Mouse (Mus musculus) T-helper 2 cell (primary cell): ENCODE results near the gene Setd5.

Source experiments
- in situ Hi-C: fragments of 300-600 bp; cut with MboI, MseI; formaldehyde crosslinking; loops from one replicate; pipeline ENCODE4 v1.15.1; 2025; ENCODE audit warnings: high pct_unique_total_duplicates

Setd5 gene

DNA sequence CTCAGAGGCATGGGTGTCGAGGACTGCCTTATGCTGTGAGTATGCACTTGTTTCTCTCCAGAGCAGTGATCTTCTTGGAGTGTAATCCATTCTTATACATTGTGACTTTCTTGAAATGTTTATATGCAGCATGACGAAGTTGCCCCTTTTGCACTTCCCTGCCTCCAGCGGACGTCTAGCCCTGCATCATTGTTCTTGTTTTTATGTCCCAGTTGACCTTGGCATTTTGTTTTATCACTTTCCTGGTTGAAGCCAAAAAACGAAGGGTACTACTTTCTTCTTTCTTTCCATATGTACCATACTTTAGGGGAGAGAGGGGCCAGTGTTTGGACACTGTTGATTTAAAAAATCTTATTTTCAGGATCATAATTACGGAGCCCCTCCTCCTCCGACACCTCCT, 32.8 kb downstream of the Setd5 start:
- in situ Hi-C loops = loop anchor here (5.0 kb wide), 1 partner anchor 48 kb away; no protein-coding TSS in a partner anchor

DNA sequence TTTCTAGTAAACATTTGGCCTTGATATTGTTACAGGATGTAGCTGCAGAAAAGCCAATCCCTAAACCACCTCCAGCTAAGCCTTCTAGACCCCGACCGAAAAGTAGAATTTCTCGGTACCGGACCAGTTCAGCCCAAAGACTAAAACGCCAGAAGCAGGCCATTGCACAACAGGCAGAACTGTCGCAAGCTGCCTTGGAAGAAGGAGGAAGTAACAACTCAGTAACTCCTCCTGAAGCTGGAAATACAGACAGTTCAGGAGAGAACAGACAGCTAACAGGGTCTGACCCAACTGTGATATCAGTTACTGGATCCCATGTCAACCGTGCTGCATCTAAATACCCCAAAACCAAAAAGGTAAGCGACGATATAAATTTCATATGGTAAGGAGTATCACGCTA, 43.6 kb downstream of the Setd5 start:
- in situ Hi-C loops = no loop called here

DNA sequence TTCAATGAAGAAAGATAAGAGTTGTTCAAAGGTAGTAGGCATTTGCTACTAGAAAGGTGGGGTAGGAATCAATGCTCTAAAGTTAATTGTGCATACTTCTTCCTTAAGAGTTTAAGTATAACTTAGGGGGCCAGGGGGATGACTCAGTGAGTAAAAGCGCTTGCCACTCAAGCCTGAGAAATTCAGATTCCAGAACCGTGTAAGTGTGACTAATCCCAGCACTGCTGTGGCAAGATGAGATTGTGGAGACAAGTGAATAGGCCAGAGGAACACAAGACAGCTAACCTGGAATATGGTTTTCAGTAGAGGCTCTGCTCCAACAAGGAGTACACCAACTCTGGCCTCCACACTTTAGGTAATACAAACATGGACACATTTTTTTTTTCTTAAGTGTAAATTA, 56.2 kb downstream of the Setd5 start:
- in situ Hi-C loops = loop anchor here (25.0 kb wide), 1 partner anchor 429 kb away; no protein-coding TSS in a partner anchor

DNA sequence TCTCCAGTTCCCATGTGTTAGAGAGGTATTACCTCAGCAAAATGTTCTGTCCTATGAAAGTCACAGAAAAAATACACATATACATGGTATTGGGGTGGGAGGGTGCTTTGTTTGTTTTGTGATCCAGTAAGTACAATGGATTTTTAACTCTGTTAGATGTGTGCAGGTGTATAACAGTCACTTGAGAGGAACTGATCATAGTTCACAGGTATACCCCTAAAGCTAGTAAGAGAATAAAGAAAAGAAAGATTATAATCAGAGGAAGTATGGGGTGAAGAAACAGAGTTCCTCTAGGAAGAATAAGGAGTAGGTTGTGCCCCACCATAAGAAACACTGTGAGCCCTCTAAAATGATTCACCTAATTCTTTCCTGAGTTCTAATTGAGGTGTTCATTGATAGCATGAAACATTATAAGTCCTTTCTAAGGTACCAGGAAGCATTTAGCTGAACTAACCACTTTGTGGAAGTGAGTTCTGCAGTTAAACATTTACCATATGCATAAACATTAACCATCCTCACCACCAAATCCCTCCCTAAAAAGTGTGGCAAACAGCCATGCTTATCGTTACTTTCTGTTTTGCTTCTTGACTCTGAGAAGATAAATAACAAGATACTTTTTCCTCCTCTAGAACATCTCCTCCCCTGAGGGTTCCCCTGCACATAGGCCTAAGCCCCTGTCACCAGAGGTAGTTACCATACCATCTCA, 64.4 kb downstream of the Setd5 start:
- in situ Hi-C loops = loop anchor here (25.0 kb wide), 1 partner anchor 421 kb away; no protein-coding TSS in a partner anchor

DNA sequence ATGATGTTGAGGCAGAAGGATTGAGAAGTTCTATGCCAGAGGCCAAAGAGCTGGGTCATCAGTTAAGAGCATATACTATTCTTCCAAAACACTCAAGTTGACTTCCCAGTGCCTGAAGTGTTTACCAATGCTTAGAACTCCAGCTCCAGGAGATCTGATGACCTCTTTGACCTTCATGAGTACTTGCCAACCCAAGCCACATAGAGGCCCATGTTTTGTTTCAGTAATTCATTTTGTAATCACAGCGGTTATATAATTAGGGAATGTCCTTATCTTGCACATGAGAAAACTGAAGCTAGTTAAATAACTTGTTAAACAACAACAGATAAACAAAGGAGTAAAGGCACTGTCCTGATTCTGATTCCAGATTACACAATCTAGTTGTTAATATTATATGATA, 67.6 kb downstream of the Setd5 start:
- in situ Hi-C loops = loop anchor here (25.0 kb wide), 1 partner anchor 418 kb away; no protein-coding TSS in a partner anchor

DNA sequence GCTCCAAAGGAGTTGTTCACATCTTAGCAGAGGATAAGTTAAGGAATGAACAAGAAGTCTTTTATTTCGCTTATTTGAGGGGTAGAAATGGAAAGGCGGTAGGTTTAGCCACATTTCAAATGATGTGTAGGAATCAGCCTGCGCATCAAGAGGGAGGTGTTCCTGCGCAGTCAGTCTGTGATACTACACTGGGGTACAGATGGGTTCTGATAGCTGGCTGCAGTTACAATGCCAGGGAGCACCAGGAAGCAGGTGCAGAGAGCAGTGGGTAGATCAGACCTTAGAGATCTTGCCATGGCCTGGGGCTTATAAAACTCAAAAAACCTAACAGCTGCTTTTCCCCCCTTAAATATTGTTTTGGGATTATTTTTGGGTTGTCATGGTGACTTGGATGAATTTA, 68.1 kb downstream of the Setd5 start:
- in situ Hi-C loops = loop anchor here (25.0 kb wide), 1 partner anchor 417 kb away; no protein-coding TSS in a partner anchor

DNA sequence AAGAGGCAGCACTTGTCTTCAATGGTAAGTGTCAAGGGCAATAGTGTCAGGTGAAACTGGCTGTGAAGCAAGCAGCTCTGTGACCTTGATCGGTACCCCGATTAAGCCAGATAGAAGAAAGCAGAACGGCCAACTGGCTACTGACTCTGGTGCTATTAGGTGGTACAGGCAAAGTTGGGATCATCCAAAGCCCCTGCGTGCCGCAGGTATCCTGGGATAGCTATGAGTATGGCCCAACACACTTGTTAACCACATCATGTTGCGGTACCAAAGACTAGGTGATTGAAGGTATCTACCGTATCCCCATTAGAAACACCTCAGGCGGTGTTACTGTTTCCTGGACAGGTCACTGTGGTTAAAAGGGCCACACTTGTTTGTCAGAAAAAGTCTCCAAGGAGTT, 76.9 kb downstream of the Setd5 start:
- in situ Hi-C loops = no loop called here

DNA sequence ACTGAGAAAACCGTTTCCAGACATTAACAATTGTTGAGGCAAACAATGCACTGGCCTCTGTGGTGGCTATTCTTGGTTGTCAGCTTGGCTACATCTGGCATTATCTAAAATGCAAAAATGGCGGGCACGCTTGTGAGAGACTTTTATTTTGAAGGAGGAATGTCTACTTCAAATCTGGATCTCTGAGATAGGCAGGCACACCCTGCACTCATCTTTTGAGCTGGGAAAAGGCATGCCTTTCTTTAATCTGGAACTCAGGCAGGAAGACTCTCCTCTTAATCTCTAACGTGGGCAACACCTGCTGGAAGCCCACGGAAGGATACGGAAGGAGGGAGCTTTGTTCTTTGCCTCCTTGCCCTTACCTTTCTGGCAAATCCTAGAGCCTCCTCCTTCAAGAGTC, 77.7 kb downstream of the Setd5 start:
- in situ Hi-C loops = no loop called here

DNA sequence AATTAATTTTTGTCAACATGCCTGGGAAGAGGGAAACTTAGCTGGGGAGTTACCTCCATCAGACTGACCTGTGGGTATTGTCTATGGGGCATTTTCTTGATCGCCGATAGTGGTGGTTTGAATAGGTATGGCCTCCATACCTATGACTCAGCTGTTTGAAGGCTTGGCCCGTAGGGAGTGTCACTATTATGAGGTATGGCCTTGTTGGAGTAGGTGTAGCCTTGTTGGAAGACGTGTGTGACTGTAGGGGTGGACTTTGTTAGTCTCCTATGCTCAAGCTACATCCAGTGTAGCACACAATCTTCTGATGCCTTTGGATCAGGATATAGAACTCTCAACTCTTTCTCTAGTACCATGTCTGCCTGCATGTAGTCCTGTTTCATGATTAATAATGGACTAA, 78.9 kb downstream of the Setd5 start:
- in situ Hi-C loops = no loop called here

DNA sequence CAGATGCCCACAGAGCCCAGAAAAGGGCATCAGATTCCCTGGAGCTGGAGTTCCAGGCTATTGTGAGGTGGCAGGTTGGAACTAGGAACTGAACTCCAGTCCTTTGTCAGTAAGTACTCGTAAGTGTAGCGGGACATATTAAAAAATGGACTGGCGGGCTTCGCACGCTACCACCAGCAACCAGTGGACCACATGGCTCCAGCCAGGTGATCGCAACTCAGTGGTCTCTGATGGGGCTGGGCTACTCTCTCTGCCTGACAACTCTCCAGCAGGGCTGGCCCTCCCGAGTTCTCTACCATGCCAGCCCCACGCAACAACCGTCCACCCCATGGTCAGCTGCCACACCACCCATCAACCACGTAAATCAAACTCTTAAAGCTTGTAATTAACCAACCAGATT, 82.9 kb downstream of the Setd5 start:
- in situ Hi-C loops = no loop called here

DNA sequence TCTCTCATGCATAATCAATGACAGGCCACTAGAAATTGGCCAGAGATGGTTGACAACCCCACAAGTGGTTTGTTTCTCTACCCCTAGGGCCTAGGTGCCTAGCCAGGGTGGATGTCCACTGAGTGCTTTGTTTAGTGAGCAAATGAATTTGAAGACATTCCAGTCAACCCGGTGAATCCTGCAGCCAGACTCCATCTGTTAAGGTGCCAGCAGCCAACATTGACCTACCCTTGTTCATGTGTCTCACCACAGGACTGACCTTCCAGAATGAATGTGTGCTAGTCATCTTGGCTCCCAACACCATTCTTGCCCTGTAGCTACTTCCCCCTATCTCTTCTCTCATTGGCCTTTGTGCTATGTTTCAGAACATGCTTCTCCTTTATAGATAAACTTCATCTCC, 84.8 kb downstream of the Setd5 start:
- in situ Hi-C loops = no loop called here

DNA sequence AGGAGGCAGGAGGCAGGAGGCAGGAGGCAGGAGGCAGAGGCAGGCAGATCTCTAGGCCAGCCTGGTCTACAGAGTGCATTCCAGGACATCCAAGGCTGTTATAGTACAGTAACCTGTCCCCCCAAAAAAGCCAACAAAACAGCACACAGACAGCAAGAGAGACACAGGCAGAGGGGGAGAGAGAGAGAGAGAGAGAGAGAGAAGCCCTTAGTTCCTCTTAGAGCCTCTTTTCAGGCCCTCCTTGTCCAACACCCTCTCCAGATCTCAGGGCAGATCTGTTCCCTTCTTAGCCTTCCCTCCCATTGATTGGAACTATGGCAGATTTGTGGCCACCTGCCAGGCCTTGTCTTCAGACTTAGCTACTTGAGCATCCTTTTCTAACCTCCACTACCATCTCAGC, 86.3 kb downstream of the Setd5 start:
- in situ Hi-C loops = no loop called here

DNA sequence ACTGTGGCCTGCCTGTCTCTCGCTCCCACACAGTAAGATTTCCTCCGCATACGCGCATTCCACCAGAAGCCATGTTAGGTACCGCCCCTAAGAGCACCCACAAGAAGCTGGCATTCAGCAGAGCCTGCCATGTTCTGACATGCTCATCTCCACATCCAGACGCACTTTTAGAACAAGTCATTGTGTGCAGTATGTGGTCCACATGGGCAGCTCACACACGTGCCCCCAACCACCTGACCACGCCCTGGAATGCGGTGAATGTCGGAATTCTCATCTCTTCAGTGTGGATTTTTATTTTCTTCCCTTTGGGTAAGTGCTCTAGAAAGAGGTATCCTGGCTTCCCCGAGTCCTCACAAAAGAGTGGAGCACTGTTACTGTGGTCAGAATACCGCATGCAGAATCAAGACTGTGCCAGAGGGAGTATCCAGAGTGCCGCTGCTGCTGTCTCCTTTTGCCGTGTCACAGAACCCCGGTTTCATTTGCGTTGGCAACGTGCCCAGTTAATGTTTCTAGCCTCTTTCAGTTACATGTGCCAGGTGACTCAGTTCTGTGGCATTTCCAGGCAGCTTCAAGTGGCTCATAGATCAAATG, 89.6 kb downstream of the Setd5 start:
- in situ Hi-C loops = no loop called here

DNA sequence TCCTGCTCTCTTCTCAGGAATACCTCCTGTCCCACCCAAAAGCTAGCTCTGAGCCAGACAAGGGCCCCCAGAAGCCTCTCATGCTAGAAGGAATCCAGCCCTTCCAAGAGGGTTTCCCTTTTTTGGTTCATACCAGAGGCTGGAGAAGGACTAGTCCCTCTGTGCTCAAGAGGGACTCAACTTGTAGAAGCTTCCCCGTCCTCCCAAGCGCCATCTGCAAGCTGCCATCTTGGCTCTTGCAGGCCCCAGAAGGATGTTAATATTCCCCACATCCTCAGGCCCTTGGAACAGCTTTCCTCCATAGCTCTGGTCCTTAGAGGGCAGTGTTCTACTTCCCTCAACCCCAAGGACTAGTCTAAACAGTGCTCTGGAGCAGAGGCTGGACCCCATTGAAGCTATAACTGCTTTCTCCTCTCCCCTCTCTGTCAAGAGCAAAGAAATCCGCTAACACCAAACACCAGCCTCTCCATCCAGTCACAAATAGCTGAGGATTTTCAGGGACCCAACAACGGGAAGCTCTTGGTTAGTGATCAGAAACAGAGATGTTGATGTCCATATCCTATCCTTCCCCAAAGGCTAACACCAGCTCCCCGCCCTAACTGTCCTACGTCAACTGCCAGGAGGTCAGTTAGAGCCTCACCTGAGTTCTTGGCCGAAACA, 91.3 kb downstream of the Setd5 start:
- in situ Hi-C loops = no loop called here

DNA sequence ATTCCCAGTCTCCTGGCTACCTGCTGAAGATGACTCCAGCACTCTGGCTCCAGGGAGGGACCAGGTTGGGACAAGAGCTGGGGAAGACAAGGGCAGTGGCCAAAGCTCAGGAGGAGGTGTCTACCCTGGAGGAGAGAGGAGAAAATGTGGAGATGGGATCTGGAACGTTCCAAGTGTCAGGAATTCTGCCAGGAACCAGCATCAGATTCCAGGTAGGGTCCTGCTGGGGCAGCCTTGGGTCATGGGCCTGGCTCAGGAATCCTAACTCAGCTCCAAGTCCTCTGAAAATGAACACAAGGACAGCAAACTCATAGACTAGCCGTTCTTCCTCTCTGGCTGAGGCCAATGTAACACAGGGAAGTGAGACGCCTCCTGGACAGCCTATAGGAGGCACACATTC, 92.7 kb downstream of the Setd5 start:
- in situ Hi-C loops = no loop called here

DNA sequence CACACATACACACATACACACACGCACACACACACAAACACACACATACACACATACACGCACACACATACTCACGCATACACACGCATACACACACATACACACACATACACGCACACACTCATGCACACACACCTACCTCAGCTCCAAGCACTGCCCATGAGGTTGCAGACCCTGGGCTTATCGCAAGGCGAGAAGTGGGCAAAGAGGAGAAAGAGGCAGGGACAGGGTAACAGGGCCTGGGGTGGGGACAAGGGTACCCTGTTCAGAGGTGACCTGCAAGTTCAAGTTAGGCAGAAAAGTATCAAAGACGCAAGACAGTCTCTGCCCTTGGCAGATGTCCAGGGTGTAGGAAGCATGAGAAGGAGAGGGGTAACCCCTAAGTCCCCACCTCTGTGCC, 93.5 kb downstream of the Setd5 start:
- in situ Hi-C loops = no loop called here

DNA sequence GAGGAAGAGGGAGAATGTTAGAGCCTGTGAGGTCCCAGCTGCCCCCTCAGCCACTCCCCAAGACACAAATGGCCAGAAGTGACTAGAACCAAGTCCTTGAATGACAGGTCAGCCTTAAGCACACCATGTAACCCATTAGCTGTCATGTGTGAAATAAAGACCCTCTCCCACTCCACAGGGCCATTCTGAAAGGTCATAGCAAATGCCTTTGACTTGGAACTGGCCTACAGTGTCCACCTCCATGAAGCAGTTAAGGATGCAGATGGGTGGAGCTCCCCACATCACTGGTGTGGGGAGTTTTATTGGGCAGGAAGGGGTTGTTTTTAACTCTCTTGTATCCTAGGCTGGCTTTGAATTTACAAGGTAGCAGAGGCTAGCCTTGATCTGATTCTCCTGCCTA, 94.8 kb downstream of the Setd5 start:
- in situ Hi-C loops = no loop called here

DNA sequence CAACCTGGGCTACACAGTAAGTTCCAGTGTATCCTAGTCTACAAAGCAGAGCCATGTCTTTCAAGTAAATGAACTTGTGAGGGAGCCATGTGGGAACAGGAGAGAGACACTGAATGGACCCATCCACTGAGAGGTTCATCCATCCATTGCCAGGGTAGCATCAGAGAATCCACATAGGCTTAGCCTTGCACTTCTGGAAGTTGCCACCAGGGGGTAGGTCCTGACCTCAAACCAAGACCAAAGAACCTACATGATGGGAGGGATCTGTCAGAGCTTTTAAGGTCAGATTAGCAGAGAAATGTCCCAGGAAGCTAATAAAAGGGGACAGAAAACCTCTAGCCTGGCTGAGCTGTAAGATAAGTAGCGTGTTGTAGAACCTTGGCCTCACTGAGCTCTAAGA, 95.4 kb downstream of the Setd5 start:
- in situ Hi-C loops = no loop called here

DNA sequence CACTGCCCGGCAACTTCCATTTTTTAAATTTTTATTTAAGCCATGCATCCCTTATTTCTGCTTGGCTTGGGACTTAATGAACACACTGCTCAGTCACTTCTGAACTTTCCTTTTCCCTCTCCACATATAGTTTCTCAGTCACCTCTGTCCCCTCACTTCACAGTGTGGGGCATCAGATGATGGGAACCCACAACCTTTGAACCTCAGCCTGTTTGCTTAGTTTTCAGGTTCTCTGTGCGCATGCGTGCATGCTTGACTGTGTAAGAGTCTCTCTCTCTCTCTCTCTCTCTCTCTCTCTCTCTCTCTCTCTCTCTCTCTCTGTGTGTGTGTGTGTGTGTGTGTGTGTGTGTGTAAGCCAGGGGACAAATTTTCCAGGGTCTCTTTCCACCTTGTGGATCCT, 98.3 kb downstream of the Setd5 start:
- in situ Hi-C loops = no loop called here

DNA sequence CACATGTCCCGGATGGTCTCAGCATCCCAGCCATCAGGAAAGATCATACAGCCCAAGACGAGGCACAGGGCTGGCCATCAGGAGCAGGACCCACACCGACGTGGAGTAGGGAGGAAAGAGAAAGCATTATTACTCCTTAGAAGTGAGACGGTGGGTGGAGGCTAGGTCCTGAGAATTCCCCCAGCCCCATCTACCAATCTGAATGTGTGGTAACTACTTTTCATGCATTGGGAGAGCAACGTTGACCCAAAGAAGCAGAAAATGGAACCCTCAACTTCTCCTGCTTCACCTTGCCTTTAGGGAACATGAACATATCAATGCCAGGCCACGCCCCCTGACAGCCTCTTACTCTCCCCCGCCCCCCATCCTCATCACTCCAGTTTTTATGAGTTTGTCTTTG, 99.4 kb downstream of the Setd5 start:
- in situ Hi-C loops = no loop called here

DNA sequence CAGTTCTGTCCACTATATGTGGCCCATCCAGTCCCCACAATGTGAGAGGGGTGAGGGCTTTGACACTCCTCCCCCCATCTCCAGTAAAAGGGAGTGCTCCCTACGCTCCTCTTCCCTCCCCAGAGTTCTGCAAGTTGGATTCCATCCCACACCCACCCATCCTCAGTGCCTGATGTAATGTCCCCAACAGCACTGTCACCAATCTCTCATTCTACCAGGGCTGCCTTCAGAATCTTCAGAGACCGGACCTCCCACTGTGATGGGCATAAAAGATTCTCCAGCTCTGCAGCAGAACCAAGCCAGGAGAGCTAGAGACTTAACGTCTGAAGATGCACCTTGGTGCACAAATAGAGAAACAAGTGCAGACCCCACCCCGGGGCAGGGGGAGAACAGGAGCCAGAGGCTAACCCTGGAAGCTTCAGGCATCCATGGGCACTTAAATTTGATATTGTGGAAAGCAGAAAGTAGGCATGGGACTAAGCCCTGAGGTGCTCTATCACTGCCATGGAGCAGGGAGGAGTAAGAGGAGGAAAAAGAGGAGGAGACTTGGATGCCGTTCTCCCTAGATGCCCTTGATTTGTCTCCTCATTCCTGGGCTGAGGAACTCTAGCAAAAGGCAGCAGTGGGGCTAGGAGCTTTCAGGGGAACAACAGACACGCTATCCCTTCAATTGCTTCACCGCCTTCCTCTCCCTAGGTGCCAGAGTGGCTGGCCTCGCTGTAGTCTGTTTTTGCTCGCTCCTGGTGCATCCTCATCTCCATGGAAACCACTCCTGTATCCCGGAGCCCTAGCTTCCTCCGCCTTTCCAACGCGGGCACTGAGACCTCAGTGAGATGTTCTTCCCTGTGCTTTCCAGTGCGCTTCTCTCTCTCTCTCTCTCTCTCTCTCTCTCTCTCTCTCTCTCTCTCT, 101.4 kb downstream of the Setd5 start:
- in situ Hi-C loops = no loop called here

DNA sequence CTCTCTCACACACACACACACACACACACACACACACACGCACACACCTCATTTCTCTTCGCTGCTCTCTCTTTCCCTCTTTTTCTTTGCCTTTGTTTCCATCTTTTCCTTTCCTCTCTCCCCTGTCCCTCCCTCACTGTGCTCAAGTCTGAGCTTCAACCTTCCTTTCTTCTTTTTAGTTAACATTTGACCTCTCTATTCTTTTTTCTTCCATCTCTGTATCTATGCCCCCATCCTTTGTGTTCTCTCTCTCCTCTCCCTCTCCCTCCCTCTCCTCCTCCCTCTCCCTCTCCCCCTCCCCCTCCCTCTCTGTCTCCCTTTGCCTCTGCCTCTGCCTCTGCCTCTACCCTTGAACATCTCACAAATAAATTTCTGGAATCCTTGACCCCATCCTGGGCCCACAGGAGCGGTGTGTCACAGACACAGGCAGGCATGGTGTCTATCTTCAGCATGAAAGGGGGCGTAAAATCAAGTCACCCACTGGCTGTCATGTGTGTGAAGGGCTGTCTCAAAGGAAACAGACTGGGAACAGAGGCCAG, 102.1 kb downstream of the Setd5 start:
- in situ Hi-C loops = no loop called here
